Mouse (Mus musculus): ENCODE measurements around the gene Fcrl6.

DNA sequence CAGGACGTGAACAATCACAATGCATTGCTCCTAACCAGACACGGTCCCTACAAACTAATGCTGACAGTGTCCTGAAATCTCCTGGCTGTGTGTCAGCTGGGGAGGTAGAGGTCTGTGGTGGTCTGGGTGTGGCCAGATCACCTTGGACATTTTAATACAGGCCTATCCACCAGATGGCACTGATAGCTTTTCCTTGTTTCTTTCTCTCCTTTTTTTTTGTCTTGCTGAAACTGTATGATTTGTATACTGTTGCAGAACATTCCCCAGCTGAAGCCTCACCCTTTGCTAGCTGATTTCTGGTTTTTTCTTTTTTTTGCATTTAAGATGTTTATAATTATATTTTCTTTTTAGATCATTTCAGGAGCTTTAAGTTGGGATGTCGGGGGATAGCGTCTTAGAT lies 35.5 kb upstream of the Fcrl6 start:
- TF ChIP-seq E2F4 (IDR thresholded peaks at IDR 0.05; ENCODE audit: insufficient read depth) (no peak), POLR2A (IDR thresholded peaks at IDR 0.05; ENCODE audit: insufficient read length, low read depth) (no peak)

All from myocyte (in vitro differentiated cells).